Mouse (Mus musculus) fibroblast of lung, adult 2 months (primary cell): ENCODE measurements around the gene Pctp.

Experiments
- DNase-seq: peaks from one replicate; pipeline ENCODE4 v3.0.0-alpha.2; 2011; ENCODE audit warnings: low read depth

The Pctp gene

GRCm38 (mm10) chr11:90007791-90008531, 5.3 kb upstream of the Pctp start:
- no peak for DNase-seq

- no peak for DNase-seq
Observed at GRCm38 (mm10) chr11:90006111-90006510, 3.4 kb upstream of the Pctp start.

- DNase-seq = no peak
Observed at GRCm38 (mm10) chr11:90003386-90003785, 692 bp upstream of the Pctp start.

GRCm38 (mm10) chr11:90002987-90003348, 274 bp upstream of the Pctp start:
- DNase-seq = no peak

GRCm38 (mm10) chr11:90001396-90002230, 1.1 kb downstream of the Pctp start:
- DNase-seq = no peak

- DNase-seq = no peak
Observed at GRCm38 (mm10) chr11:90000666-90001065, 2.0 kb downstream of the Pctp start.

GRCm38 (mm10) chr11:89998996-89999770, 3.5 kb downstream of the Pctp start:
- DNase-seq = no peak

GRCm38 (mm10) chr11:89996856-89997255, 5.8 kb downstream of the Pctp start:
- no peak for DNase-seq

- DNase-seq = no peak
Observed at GRCm38 (mm10) chr11:89996406-89996805, 6.3 kb downstream of the Pctp start.

GRCm38 (mm10) chr11:89995596-89995995, 7.1 kb downstream of the Pctp start:
- no peak for DNase-seq

- DNase-seq = no peak
Observed at GRCm38 (mm10) chr11:89994706-89995105, 8.0 kb downstream of the Pctp start.

GRCm38 (mm10) chr11:89991661-89992060, 11.0 kb downstream of the Pctp start:
- DNase-seq = no peak

- no peak for DNase-seq
Observed at GRCm38 (mm10) chr11:89988936-89989589, 13.6 kb downstream of the Pctp start.

GRCm38 (mm10) chr11:89986516-89986915, 16.2 kb downstream of the Pctp start:
- DNase-seq = no peak

- DNase-seq = no peak
Observed at GRCm38 (mm10) chr11:89985200-89986187, 17.2 kb downstream of the Pctp start.

- DNase-seq = no peak
Observed at GRCm38 (mm10) chr11:89984436-89984835, 18.3 kb downstream of the Pctp start.

- no peak for DNase-seq
Observed at GRCm38 (mm10) chr11:89982918-89983317, 19.8 kb downstream of the Pctp start.

- DNase-seq = no peak
Observed at GRCm38 (mm10) chr11:89980106-89980505, 22.6 kb downstream of the Pctp start.

GRCm38 (mm10) chr11:89978914-89979818, 23.5 kb downstream of the Pctp start:
- DNase-seq = no peak

- no peak for DNase-seq
Observed at GRCm38 (mm10) chr11:89978353-89978831, 24.3 kb downstream of the Pctp start.
